Mouse (Mus musculus) kidney, adult 18-20 months (tissue): Measurements from ENCODE around the gene Cidec.

Experiments used
- DNase-seq: peaks from one replicate; pipeline ENCODE4 v3.0.0; 2021

The Cidec gene

DNA sequence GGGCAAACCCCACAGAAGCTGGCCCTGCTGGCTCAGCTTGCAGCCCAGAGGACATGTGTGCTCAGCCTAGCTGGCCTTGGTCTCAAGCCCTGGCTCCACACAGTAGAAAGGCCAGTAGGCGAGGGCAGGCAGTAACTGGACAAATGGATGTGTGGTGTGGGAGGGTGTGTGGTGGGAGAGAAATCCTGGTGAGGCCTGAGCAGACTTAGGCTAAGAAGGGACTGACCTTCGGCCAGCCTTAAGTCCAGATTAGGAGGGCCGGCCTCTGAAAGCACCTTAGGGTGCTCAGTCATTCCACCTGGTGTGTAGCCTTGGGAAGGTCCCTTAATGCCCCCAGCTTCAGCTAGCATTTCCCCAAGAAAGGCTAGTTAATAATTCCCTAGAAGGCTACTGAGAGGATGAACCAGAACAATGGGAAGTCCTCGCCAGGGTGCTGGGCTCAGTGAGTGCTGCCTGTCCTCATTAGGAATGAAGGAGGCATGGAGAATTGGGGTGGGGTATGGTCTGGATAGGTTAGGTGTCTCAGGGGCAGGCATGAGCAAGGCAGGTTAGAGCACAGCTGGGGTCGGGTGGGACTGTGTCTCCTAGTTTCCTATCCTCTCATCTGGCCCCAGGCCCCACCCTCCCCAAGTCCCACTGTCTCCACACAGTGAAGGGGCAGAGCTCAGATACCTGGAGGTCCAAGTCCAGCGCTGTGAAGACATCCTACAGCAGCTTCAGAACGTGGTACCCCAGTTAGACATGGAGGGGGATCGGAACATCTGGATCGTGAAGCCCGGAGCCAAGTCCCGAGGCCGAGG is 30.7 kb downstream of the Cidec start:
- DNase-seq, result peak; percentile 45

DNA sequence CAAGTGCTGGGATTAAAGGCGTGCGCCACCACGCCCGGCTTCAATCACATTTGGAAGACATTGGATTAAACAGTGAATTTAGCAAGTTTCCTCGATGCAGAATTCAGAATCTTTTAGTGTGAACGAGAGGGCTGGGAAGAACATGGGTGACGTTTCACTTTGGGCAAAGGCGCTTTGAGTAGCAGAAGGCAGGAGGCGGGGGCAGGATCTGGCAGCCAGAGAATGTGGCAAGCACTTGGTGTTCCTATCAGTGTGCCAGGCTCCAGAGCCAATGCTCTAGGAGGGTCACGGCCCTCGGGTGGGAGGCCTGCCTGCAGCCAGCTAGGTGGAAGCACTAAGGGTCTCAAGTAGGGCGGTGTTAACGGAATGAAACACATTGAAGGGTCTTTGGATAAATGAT is 33.5 kb downstream of the Cidec start:
- DNase-seq, result no peak

DNA sequence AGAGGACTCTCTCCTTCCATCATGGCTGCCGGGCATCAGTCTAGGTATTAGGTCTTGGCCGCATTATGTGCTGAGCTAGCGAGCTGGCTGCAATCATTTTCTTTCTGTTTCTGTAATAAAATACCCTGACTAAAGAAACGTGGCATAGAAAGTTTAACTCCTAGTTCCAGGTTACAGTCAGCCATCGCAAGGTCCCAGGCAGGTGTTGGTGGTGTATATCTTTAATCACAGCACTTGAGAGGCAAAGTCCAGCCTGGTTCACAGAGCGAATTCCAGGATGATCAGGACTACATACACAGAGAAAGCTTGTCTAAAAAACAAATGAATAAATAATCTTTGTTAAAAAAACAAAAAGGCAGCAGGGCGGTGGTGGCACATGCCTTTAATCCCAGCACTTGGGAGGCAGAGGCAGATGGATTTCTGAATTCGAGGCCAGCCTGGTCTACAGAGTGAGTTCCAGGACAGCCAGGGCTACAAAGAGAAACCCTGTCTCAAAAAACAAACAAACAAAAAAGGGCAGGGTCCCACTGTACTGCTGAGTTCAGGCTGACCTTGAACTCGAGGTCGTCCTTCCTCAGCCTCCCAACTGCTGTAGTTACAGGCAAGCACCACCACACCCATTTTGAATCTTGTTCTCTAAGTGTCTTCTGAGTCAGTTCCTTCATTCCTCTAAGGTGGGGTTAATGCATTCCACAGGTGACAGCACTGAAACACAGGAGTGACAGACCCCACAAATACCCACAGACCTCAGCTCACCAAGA is 39.1 kb downstream of the Cidec start:
- no peak for DNase-seq

DNA sequence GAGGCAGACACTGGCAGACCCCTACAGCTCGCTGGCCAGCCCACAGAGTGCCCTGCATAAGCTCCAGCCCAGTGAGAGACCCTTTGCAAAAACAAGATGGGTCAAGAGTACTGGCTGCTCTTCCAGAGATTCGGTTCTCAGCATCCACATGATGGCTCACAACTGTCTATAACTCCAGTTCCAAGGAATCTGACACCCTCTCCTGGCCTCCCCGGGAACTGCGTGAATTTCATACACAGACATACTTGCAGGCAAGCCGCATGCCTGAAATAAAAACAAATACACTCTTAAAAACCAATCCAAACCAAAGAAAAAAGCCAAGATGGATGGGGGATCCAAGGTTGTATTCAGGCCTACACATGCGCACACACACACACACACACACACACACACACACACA is 40.1 kb downstream of the Cidec start:
- no peak for DNase-seq

DNA sequence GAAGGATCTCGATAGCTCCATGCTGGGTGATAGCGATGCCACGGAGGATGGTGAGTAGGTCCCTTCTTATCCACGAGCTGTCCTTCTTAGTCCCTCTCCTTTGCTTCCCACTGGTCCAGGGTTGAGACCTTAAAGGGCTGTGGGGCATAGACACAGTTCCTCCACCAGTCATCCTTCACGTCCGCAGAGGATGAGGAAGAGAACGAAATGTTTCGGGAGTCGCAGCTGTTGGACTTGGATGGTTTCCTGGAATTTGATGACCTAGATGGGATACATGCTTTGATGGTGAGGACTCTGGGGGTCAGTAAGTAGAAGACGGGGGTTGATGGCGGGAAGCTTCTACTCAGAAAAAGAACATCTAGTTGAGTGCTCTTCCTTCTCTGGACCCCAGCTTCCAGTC is 40.7 kb downstream of the Cidec start:
- DNase-seq, result no peak

DNA sequence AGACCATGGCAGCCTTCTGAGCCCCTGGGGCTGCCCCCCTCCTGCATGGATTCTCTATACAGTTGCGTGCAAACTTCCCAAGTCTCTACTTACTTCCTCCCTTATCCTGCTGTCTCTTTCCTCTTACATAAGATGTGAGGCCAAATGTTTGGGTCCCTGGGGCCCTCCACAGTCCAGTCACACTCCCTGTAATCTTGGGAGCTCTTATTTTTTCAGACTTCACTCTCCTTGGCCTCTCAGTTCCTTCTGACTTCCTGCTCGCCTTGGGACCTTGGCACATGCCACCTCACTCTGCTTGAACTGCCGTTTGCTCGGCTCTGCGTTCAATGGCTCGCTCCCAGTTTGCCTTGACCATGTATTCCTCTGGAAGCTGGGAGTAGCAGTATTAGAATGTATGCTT is 41.6 kb downstream of the Cidec start:
- DNase-seq, result no peak

DNA sequence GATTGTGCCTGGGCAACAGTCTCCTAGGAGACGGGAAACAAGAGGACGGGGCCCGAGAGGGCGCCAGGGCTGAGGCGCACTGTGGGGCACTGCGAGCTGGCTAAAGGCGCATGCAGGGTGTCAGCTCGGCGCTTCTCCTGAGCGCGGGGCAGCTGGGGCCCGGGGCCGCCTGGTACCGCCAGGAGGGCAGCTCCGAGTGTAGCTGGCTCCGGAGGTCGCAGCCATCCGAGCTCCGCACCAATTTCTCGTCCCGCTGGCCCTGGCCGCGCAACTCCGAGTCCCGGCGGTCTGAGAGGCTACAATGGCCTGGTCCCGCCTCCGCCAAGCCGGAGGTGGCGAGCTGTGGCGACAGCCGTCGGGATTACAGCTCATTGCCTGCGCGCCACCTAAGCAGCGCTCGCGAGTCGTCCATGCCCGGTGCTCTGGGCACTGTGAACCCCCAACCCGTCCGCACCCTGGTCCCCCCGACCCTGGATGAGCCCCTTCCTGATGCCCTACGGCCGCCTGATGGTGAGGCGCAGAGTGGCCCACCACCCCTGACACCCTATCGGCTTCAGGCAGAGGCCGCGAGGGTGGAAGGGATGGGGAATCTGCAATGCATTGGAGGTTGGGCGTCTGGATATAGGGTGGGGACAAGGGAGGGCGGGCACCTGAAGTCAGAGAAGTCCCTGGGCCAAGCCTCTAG is 43.0 kb downstream of the Cidec start:
- DNase-seq, result peak; percentile 58

DNA sequence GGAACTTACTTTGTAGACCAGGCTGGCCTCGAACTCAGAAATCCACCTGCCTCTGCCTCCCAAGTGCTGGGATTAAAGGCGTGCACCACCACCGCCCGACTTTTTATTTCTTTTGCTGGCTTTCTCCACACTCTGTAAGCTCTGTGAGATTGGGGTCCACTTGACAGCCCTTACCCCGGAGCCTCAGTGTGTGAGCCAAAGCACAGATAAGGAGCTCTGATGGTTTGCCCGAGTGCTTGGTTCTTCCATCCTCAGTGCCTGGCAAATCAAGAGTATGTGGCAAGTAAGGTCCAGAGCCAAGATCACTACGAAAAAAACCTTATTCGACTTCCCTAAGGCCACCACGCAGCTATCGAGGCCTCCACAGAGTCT is 43.6 kb downstream of the Cidec start:
- no peak for DNase-seq

DNA sequence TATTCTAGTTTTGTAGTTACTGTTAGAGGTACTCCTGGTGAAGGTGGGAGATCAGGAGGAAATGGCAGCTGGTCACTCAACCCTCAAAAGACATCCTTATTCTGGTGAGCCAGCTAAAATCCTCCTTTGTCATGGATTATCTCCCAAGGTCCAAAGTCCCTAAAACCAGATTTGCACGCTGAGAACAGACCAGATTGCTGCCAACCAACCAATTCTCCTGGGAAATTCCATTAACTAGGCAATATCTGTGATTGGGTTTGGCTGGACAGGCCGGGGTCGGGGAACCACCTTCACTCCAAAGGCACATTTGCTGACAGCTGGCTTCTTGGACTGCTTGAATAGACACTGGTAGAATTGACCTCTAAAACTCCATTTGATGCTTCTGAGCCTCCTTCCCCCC is 44.8 kb downstream of the Cidec start:
- peak; percentile 18 for DNase-seq

DNA sequence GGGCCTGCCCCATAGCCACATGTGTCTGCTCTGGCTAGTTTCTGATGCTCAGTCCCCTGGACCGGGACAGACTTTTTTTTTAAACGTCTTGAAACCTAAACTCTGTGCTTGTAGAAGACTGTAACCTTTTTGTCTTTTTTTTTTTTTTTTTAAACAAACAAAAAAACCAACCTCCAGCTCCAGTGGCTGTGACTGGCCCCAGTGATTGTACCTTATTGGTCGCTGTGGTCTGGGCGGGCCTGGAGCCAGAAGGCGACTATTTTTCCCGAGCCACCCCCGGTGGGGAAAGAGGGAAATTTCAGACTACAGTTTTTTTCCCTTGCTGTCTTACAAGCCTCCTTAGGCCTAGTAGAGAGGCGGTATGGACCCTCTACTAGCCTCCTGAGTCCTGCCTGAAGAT is 46.6 kb downstream of the Cidec start, which contains the start of gene Ttll3:
Gene Ttll3 (plus strand): TSS at position 301 of the 400 bp plus-strand sequence.
- no peak for DNase-seq

DNA sequence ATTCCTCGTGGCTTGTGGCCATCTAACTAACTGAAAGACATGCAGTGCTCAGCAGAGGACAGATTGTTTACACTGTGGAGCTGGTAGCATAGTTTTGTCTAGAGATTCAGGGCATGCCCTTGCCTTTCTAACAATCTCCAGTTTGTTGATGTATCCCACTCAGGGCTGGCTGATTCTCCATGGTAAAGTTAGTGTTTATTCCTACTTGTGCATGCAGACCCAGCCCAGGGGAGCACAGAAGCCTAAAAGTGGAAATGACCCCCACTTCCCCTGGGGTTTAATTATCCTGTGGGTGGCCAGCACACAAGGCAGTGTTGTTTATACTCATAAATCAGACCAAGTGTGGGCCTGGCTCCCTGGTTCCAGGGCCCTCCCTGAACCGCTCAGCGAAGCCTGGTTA is 49.5 kb downstream of the Cidec start:
- no peak for DNase-seq

DNA sequence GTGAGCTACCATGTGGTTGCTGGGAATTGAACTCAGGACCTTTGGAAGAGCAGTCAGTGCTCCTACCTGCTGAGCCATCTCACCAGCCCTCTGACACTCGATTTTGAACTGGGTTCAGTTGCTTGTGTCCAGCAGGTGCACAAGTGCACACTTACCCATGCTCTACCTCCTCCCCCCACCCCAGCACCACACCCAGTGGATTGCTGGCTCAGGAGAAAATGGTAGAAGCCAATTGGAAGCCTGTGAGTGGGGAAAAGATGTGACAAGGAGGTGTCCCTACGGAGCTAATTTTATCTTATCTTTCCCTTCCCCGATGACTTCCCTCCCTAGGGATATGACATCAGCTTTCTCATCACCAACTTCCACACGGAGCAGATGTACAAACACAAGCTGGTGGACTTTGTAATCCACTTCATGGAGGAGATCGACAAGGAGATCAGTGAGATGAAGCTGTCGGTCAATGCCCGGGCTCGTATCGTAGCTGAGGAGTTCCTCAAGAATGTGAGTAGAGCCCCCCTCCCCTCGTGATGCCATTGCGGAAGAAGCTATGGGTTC is 50.3 kb downstream of the Cidec start:
- DNase-seq, result no peak

DNA sequence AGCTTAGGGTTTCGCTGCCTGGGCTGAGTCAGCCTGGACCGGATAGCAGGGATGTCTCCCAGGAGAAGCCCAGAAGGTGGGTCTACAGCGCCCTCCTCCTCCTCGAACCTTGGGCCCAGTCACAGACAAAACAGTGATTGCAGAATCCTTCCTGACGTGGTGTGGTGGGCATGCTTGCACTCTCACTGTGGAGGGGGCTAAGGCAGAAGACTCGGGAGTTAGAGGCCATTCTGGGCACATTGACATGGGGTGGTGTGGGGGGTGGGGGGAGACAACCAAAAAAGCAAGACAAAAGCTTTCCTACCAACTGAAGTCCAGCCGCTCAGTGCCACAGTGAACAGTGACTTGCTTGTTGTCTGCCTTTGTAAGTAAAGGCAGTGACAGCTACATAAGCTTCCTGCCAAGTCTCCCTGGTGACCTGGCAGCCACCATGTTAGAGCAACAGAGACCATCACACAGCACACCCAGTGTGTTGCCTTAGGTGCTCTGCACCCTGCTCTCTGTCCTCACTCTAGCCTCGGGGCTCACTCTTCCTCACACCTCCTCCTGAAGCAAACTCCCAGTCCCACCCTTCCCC is 51.1 kb downstream of the Cidec start:
- DNase-seq, result no peak

DNA sequence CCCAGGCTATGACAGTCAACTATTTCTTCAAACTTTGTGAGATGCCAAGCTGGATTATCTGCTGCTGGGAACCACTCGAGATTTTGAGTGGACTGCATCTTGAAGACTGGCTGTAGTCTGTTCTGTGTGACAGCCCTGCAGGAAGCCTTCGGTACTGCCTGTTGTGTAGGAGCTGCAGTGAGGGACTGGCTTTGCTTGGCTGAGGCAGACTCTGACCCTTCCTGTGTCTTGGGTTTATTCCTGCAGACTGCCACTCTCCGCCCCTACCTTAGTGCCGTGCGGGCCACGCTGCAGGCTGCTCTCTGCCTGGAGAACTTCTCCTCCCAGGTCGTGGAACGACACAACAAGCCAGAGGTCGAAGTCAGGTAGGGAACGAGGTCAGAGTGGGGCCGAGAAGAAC is 55.1 kb downstream of the Cidec start:
- no peak for DNase-seq

DNA sequence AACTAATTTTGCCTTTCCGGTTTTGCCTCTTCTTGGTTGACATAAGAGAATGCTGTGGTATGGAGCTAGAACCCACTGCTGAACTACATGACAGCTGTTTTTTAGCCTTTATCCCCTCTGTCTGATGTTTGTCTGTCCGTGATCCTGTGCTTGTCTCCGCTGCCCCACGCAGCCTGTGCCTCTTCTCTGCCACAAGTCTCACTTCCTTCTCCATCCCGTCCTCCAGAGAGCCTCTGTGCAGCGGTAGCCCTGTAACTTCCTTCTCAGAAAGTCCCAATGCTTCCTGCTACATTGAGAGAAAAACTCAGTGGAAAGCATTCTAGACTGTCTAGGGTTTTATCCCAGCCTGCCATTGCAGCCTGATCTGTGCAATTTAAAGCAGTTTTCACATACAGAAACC is 56.3 kb downstream of the Cidec start:
- DNase-seq, result no peak

DNA sequence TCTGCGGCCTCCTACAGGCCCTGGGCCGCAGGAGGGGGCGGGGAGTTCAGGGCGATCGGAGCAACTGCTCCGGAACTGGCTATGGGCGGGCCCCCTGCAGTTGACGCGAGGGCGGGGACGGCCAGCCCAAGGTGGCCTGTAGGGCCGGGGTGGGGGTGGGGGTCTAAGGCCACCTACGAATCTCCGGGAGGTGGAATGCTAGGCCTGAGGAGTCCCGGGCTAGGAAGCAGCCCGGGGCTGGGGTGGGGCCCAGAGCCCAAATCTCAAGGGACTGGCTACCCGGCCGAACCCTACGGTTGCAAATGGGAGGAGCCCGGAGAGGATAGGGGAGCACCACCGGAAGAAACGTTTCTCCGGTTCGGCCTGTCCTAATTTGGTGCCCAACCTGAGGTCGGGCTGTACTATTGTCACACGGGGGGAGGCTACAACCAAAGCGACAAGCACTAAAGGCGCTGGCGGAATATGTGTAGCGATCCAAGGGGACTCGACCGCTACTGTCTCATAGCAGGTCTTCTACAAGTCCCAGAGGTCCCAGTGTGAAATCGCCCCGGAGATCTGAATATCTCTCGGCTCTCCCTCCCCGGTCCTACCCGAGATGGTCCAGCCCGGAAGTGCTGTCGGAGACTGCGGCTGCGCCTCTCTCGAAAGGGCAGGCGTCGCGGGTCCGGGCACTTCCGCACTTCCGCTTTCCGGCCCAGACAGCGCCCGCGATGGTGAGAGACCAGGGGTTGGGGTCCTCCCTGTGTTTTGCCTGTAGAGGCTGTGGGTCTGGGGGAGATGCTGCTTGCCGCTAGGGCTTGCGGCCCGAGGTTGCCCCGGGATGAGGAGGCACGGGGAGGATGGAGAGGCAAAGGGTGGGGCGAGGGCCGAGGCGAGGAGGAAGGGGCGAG is 57.8 kb downstream of the Cidec start, which contains the start of the genes Tada3 and Arpc4:
Gene Tada3 (minus strand): TSS at position 388 of the 890 bp plus-strand sequence.
Gene Arpc4 (plus strand): TSS at position 620 of the 890 bp plus-strand sequence.
- DNase-seq, result peak; percentile 97

DNA sequence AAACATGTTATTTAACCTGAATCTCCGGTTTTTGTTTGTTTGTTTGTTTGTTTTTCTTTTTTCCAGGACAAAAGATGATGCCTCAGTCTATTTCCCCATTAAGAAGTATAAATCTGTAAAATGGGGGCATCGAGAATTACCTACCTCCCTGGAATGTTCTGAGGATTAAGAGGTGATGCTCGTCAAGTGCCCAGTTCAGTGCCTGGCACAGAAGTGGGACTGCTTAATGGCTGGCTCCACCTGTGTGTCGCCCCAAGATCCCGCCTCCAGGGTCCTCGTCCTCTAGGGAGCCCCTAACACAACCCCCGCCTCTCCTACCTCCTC is 58.4 kb downstream of the Cidec start:
- no peak for DNase-seq
